Mouse (Mus musculus) bone marrow macrophage, adult 2 months (primary cell): Measurements from ENCODE around the gene Anapc7.

ENCODE experiments used
- CTCF ChIP-seq: IDR thresholded peaks from 2 replicates; pipeline ENCODE4 v1.5.1; 2012; ENCODE audit warnings: low read depth, mild to moderate bottlenecking, low read length, moderate library complexity
- POLR2A ChIP-seq: IDR thresholded peaks from 2 replicates; pipeline ENCODE4 v1.6.1; 2012; ENCODE audit warnings: mild to moderate bottlenecking, low read depth, low read length, borderline replicate concordance

- TF ChIP-seq CTCF: no peak
- TF ChIP-seq POLR2A: no peak
These were observed 48.6 kb upstream of the Anapc7 start for GRCm38 (mm10) chr5:122372878-122373277.
